Mouse (Mus musculus) heart, postnatal 0 days (tissue): ENCODE measurements at regions not wholly inside any gene's neighbourhood (a gene's known extent, or its start where the extent isn't known, plus 50 kb on each side); places are given as distances from the start of the nearest gene placed in this dataset.

Experiments
- CTCF ChIP-seq: IDR thresholded peaks from 2 replicates; pipeline ENCODE4 v1.5.1; 2016; ENCODE audit warnings: antibody characterized with exemption, control low read depth, low read depth
- EP300 ChIP-seq: IDR thresholded peaks from 2 replicates; pipeline ENCODE4 v1.6.1; 2016; ENCODE audit warnings: antibody characterized with exemption, low read depth

DNA sequence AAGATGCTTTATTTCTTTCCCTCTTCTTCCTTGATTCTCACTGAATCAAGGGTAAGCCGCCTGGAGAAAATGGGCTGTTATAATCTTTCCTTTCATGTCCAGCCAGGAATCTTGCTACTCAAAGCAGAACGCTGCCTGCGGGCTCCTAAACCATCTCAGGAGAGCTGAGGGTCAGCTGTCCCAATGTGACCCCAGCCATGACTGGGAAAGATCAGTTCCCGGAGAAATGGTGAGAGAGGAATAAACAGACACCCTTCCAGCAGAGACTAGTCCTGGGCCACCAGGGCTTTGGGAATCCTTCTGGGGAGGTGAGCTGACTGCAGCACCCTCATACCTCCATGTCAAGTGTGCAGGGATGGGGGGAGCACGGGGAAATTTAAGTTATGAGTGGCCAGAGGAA is 195.4 kb upstream of the Dio3 start:
- TF ChIP-seq CTCF (no peak), EP300 (no peak)
